Mouse (Mus musculus): ENCODE measurements around the gene Olfr1256.

GRCm38 (mm10) chr2:89849230-89849629 lies 7.9 kb upstream of the Olfr1256 start:
- no peak for TF ChIP-seq CTCF (IDR thresholded peaks at IDR 0.05; ENCODE audit: low read depth)
- TF ChIP-seq EP300 (IDR thresholded peaks at IDR 0.05; ENCODE audit: low read depth): no peak

Measured in liver, embryonic 14.5 days (tissue).